Mouse (Mus musculus) liver, embryonic 16.5 days (tissue): Measurements from ENCODE around the gene Sypl2. TPM values are rescaled to one million over a fixed set of nuclear protein-coding genes. Genes with fewer than 3 reads are reported as not detected.

Experiments
- ATAC-seq: fragments of 200-750 bp; cut with Nextera tagmentation; 2 replicates; pipeline ENCODE4 v1.8.0; 2017; ENCODE audit warnings: low read depth, mild to moderate bottlenecking, moderate number of reproducible peaks, moderate library complexity
- H3K27ac ChIP-seq: fragments of 300-500 bp; sonication (generic); 2 replicates; pipeline ENCODE4 v1.5.1; 2014; ENCODE audit warnings: mild to moderate bottlenecking, low read length
- H3K27me3 ChIP-seq: fragments of 300-500 bp; sonication (generic); 2 replicates; pipeline ENCODE4 v1.6.1; 2014; ENCODE audit warnings: low read depth, low read length, mixed read lengths; ENCODE audit not compliant: control insufficient read depth, insufficient read depth
- H3K36me3 ChIP-seq: fragments of 300-500 bp; sonication (generic); 2 replicates; pipeline ENCODE4 v1.6.1; 2014; ENCODE audit warnings: mild to moderate bottlenecking; ENCODE audit not compliant: control insufficient read depth, insufficient read depth
- H3K4me1 ChIP-seq: fragments of 300-500 bp; sonication (generic); 2 replicates; pipeline ENCODE4 v1.6.1; 2014; ENCODE audit warnings: low read depth, low read length, mixed read lengths; ENCODE audit not compliant: control insufficient read depth
- H3K4me2 ChIP-seq: fragments of 300-500 bp; sonication (generic); 2 replicates; pipeline ENCODE4 v1.6.1; 2014; ENCODE audit warnings: low read depth, low read length, mixed read lengths
- H3K4me3 ChIP-seq: fragments of 300-500 bp; sonication (generic); 2 replicates; pipeline ENCODE4 v1.5.1; 2014; ENCODE audit warnings: low read depth, mild to moderate bottlenecking, low read length
- H3K9ac ChIP-seq: fragments of 300-500 bp; sonication (generic); 2 replicates; pipeline ENCODE4 v1.6.1; 2014; ENCODE audit warnings: low read depth, low read length
- H3K9me3 ChIP-seq: fragments of 300-500 bp; sonication (generic); replicated peaks from 2 replicates; pipeline ENCODE4 v1.6.1; 2016; ENCODE audit warnings: low read length; ENCODE audit not compliant: control insufficient read depth
- WGBS: fragments of 180-500 bp; shearing (Covaris S2); extraction: QIAGEN DNeasy Blood & Tissue Kit; methylation state at CpG from one replicate; pipeline ENCODE4 v1.1.7; 2014; ENCODE audit not compliant: insufficient replicate concordance; 5-methylcytosine and 5-hydroxymethylcytosine counted together
- polyA plus RNA-seq: library from polyadenylated mRNA; unstranded; fragments of >200 nt; fragmentation: Nextera tagmentation; extraction: Ambion mirVana; gene quantifications from 2 replicates; pipeline ENCODE4 v1.2.1, GENCODE M21; 2015

The Sypl2 gene
- polyA plus RNA-seq, 1 experiment from 2014 or later = 0.71 TPM

- H3K27ac ChIP-seq = peak within 1 kb of the TSS; percentile 95
- H3K4me3 ChIP-seq = peak within 1 kb of the TSS; percentile 84
- H3K36me3 ChIP-seq = no peaks in the 10 kb centered on the region
- WGBS = 2% methylated on average over 44 of the region's 44 CpGs
- peak within 1 kb of the TSS; percentile 69 for H3K4me2 ChIP-seq
- peaks cover 17% of the 10 kb centered on the region for H3K4me1 ChIP-seq
- H3K9me3 ChIP-seq = no peaks in the 10 kb centered on the region
- no peaks in the 10 kb centered on the region for H3K27me3 ChIP-seq
- ATAC-seq = peak; percentile 94
- H3K9ac ChIP-seq = peak within 1 kb of the TSS; percentile 81
These were observed 25.8 kb downstream of the Sypl2 start, which contains the start of gene Cyb561d1 for GRCm38 (mm10) chr3:108200329-108201323. Cyb561d1 (minus strand) TSS chr3:108201212.

GRCm38 (mm10) chr3:108199231-108199630, 27.2 kb downstream of the Sypl2 start:
- no peak overlapping the region for H3K9ac ChIP-seq
- H3K4me2 ChIP-seq = peak overlapping the region; percentile 69
- ATAC-seq = no peak
- no peaks in the 10 kb centered on the region for H3K27me3 ChIP-seq
- H3K4me1 ChIP-seq = peaks cover 17% of the 10 kb centered on the region
- WGBS = 87% methylated on average over 6 of the region's 6 CpGs
- H3K27ac ChIP-seq = peak overlapping the region; percentile 95; the same call in 1 of the 2 replicates
- H3K36me3 ChIP-seq = no peaks in the 10 kb centered on the region
- no peaks in the 10 kb centered on the region for H3K9me3 ChIP-seq
- H3K4me3 ChIP-seq = no peak overlapping the region

GRCm38 (mm10) chr3:108197066-108197497, 29.4 kb downstream of the Sypl2 start:
- Histone ChIP-seq H3K4me1 (peaks cover 17% of the 10 kb centered on the region), H3K36me3 (no peaks in the 10 kb centered on the region), H3K4me2 (no peak overlapping the region), H3K4me3 (no peak overlapping the region), H3K27ac (no peak overlapping the region), H3K9ac (no peak overlapping the region), H3K27me3 (no peaks in the 10 kb centered on the region), H3K9me3 (no peaks in the 10 kb centered on the region)
- WGBS = 52% methylated on average over 14 of the region's 14 CpGs
- no peak for ATAC-seq

DNA sequence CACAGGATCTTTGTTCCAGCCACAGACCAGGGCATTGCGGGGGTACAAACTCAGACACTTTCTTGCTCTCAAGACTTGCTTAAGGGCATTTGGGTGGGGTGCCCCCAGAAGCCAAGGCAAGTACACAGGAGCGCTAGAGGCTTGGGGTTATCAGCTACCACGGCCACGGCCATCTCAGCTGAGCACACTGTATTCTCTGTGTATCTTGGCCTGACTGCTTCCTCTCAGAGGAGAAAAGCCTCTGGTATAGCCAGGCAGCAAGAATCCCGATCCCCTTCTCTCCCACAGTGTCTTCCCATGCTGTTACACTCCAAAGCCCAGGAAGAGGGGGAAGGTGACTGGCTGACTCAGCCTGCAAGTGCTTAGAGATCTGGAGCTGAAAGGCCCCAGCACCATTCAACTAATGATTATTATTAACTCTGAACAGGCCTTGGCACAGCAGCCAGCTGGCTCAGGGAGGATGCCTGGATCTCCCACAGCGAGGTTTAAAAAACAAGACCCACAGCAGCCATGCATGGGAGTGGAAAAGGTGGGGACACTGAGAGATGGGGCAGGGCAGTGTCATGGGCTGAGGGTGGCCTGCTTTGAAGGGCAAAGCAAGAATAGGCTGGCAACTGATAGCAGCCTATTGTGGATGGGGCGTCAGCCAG, 30.4 kb downstream of the Sypl2 start:
- Histone ChIP-seq H3K9me3 (no peaks in the 10 kb centered on the region), H3K9ac (no peak overlapping the region), H3K4me3 (no peak overlapping the region), H3K36me3 (no peaks in the 10 kb centered on the region), H3K4me2 (no peak overlapping the region), H3K4me1 (peaks cover 15% of the 10 kb centered on the region), H3K27ac (no peak overlapping the region), H3K27me3 (no peaks in the 10 kb centered on the region)
- ATAC-seq = no peak
- WGBS = 44% methylated on average over 7 of the region's 7 CpGs

GRCm38 (mm10) chr3:108195287-108195686, 31.2 kb downstream of the Sypl2 start:
- Histone ChIP-seq H3K4me3 (no peak overlapping the region), H3K4me1 (peaks cover 11% of the 10 kb centered on the region), H3K27ac (no peak overlapping the region), H3K27me3 (no peaks in the 10 kb centered on the region), H3K9ac (no peak overlapping the region), H3K36me3 (no peaks in the 10 kb centered on the region), H3K9me3 (no peaks in the 10 kb centered on the region), H3K4me2 (no peak overlapping the region)
- WGBS = 72% methylated on average over 4 of the region's 4 CpGs
- ATAC-seq = no peak

DNA sequence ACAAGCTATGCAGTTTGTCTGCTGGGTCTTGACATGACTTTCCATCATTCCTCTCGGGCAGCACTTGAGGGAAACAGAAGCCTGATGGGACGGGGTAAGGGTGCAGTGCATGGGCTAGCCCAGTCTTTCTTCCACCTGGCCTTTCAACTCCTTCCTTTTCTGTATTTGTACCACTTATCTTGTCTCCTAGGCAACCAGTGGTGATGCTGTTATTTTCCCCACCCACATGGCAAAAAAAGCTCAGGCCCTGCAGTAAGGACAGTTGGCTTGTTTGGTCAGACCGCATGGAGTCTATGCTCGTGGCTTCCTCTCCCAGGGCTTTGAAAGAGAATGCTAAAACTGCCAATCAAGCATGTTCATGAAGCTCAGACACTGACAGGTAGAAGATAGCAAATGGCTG, 32.8 kb downstream of the Sypl2 start:
- no peak overlapping the region for H3K4me3 ChIP-seq
- WGBS = 62% methylated on average over 4 of the region's 4 CpGs
- H3K9me3 ChIP-seq = no peaks in the 10 kb centered on the region
- ATAC-seq = no peak
- H3K4me1 ChIP-seq = peaks cover 3% of the 10 kb centered on the region; the same call in 1 of the 2 replicates
- H3K9ac ChIP-seq = no peak overlapping the region
- peaks cover 3% of the 10 kb centered on the region; the same call in 1 of the 2 replicates for H3K27me3 ChIP-seq
- no peak overlapping the region for H3K27ac ChIP-seq
- no peaks in the 10 kb centered on the region for H3K36me3 ChIP-seq
- H3K4me2 ChIP-seq = no peak overlapping the region

DNA sequence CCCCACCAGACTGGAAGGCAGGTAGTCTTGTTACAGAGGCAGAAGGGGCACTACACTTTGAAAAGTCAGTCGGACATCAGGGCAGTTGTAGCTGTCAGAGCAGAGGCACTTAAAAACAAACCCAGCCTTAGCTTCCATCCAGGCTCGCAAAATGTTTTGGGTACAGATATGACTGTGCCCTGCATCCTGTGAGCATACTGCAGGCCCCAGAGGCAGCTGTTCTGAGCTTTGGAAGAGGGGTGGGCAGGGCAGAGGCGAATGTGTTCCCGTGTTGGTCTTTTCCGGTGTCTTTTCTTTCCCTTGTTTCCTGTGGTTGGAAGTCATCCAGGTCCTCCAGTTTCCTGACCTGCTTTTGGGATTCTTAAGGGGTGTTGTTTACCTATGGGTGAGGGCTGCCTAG, 36.6 kb downstream of the Sypl2 start:
- Histone ChIP-seq H3K4me1 (peaks cover 13% of the 10 kb centered on the region), H3K36me3 (no peaks in the 10 kb centered on the region), H3K9me3 (no peaks in the 10 kb centered on the region), H3K9ac (no peak overlapping the region), H3K4me3 (no peak overlapping the region), H3K27me3 (peaks cover 34% of the 10 kb centered on the region), H3K27ac (no peak overlapping the region), H3K4me2 (no peak overlapping the region)
- ATAC-seq = no peak
- 36% methylated on average over 5 of the region's 5 CpGs for WGBS

DNA sequence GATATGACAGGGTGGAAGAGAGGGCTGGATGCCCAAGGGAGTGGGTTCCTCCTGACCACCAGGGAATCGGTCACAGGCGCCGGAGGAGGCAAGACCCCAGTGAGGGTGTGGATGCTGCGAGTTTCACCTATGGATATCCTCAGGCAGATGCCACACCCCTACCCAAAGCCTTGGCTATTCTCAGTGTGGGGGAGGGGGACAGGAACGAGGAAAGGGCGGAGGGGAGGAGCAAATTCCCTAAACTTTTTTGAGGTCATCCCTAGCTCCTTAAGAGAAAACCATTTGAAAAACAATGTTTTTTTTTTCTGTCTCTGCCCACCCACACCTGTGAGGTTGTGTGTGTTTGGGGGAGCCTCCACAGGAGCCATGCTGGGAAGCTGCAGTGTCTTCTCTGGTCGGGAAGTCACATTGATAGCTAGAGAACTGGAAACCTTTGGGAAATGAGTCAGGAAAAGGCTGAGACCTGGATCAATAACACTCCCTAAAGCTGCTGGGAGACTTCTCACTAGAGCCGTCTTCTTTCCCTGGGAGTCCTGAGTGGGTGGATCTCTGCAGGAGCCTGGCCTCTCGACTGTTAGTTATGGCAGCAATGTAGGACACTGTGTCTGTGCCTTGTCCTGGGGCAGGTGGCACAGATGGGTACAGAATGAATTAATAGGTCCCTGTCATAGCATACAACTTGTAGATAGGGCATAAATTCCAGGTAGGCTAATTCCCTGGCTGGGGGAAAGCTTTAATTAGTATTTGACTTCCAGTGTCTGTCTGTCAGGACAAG, 37.5 kb downstream of the Sypl2 start:
- H3K4me2 ChIP-seq = no peak overlapping the region
- no peak overlapping the region for H3K9ac ChIP-seq
- no peak for ATAC-seq
- no peaks in the 10 kb centered on the region for H3K9me3 ChIP-seq
- 57% methylated on average over 9 of the region's 9 CpGs for WGBS
- peaks cover 13% of the 10 kb centered on the region for H3K4me1 ChIP-seq
- no peaks in the 10 kb centered on the region for H3K36me3 ChIP-seq
- peaks cover 38% of the 10 kb centered on the region for H3K27me3 ChIP-seq
- H3K4me3 ChIP-seq = no peak overlapping the region
- H3K27ac ChIP-seq = no peak overlapping the region
